Mouse (Mus musculus): ENCODE data around the gene Mtap. TPM values are rescaled to one million over a fixed set of nuclear protein-coding genes. Genes with fewer than 3 reads are reported as not detected.

Mtap gene
- polyA plus RNA-seq, 1 experiment from 2014 or later = 29.1 TPM

- 94% methylated on average over 3 of the region's 3 CpGs for WGBS
- Histone ChIP-seq H3K36me3 (ENCODE audit: control insufficient read depth, insufficient read depth, low read length) (peaks cover 4% of the 10 kb centered on the region; the same call in 1 of the 2 replicates), H3K4me3 (ENCODE audit: low read length) (no peak overlapping the region), H3K9me3 (ENCODE audit: control insufficient read depth, low read length) (no peaks in the 10 kb centered on the region), H3K27me3 (replicated peaks; ENCODE audit: control insufficient read depth, insufficient read depth, low read length) (no peaks in the 10 kb centered on the region), H3K4me2 (ENCODE audit: low read length) (no peak overlapping the region), H3K9ac (ENCODE audit: low read depth, low read length) (no peak overlapping the region), H3K27ac (ENCODE audit: low read depth, low read length) (no peak overlapping the region), H3K4me1 (ENCODE audit: control insufficient read depth, insufficient read depth, low read depth, low read length) (no peaks in the 10 kb centered on the region)
- ATAC-seq = no peak
Observed at GRCm38 (mm10) chr4:89161389-89161788, 24.5 kb downstream of the Mtap start.

DNA sequence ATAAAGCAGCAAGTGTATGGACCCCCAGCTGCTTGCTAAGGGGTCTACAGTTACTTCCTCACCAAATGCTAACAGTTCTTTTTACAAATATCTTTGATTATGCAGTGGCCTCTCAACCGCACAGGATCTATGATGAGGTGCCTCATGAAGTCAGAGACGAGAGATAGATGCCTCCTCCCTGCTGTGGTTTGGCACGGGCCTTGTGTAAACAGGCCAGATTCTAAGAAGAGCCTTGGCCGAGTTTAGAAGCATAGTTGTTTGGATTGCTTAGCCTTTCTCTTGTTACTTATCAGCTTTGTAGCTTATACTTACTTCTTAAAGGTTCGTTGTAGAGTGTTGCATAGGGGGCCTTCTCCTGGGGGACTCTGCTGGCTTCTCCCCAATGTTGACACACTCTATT, 25.6 kb downstream of the Mtap start:
- no peak for ATAC-seq
- WGBS = 82% methylated on average over 5 of the region's 5 CpGs
- H3K9me3 ChIP-seq (ENCODE audit: control insufficient read depth, low read length) = no peaks in the 10 kb centered on the region
- H3K9ac ChIP-seq (ENCODE audit: low read depth, low read length) = no peak overlapping the region
- no peaks in the 10 kb centered on the region for H3K36me3 ChIP-seq (ENCODE audit: control insufficient read depth, insufficient read depth, low read length)
- no peak overlapping the region for H3K27ac ChIP-seq (ENCODE audit: low read depth, low read length)
- H3K4me2 ChIP-seq (ENCODE audit: low read length) = no peak overlapping the region
- H3K4me1 ChIP-seq (ENCODE audit: control insufficient read depth, insufficient read depth, low read depth, low read length) = no peaks in the 10 kb centered on the region
- no peak overlapping the region for H3K4me3 ChIP-seq (ENCODE audit: low read length)
- H3K27me3 ChIP-seq (replicated peaks; ENCODE audit: control insufficient read depth, insufficient read depth, low read length) = no peaks in the 10 kb centered on the region

- Histone ChIP-seq H3K9me3 (ENCODE audit: control insufficient read depth, low read length) (no peaks in the 10 kb centered on the region), H3K27me3 (replicated peaks; ENCODE audit: control insufficient read depth, insufficient read depth, low read length) (no peaks in the 10 kb centered on the region), H3K27ac (ENCODE audit: low read depth, low read length) (no peak overlapping the region), H3K36me3 (ENCODE audit: control insufficient read depth, insufficient read depth, low read length) (no peaks in the 10 kb centered on the region), H3K4me3 (ENCODE audit: low read length) (no peak overlapping the region), H3K4me1 (ENCODE audit: control insufficient read depth, insufficient read depth, low read depth, low read length) (no peaks in the 10 kb centered on the region), H3K4me2 (ENCODE audit: low read length) (no peak overlapping the region), H3K9ac (ENCODE audit: low read depth, low read length) (no peak overlapping the region)
- WGBS = 94% methylated on average over 8 of the region's 8 CpGs
- ATAC-seq = no peak
Observed at GRCm38 (mm10) chr4:89163613-89164012, 26.7 kb downstream of the Mtap start.

DNA sequence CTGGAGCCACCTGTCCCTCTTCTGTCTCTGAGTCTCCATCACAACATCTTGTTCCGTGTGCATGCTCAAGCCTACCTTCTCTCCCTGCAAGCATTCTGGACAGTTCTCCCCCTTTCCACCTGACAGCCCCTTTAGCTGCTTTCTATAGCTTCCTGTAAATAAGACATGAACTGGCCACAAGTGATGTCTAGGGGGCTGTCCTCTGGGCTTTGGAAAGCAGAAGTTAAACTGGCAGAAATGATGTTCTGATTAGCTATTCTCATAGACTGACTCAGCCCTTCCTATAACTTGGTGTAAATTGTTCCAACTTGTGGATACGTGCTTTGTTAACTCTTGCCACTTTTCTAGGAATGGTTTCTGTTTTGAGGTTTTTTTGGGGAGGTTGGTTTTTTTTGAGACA, 27.8 kb downstream of the Mtap start:
- 90% methylated on average over 2 of the region's 2 CpGs for WGBS
- Histone ChIP-seq H3K9me3 (ENCODE audit: control insufficient read depth, low read length) (no peaks in the 10 kb centered on the region), H3K36me3 (ENCODE audit: control insufficient read depth, insufficient read depth, low read length) (no peaks in the 10 kb centered on the region), H3K4me1 (ENCODE audit: control insufficient read depth, insufficient read depth, low read depth, low read length) (no peaks in the 10 kb centered on the region), H3K27me3 (replicated peaks; ENCODE audit: control insufficient read depth, insufficient read depth, low read length) (no peaks in the 10 kb centered on the region), H3K9ac (ENCODE audit: low read depth, low read length) (no peak overlapping the region), H3K4me3 (ENCODE audit: low read length) (no peak overlapping the region), H3K4me2 (ENCODE audit: low read length) (no peak overlapping the region), H3K27ac (ENCODE audit: low read depth, low read length) (no peak overlapping the region)
- ATAC-seq = no peak

DNA sequence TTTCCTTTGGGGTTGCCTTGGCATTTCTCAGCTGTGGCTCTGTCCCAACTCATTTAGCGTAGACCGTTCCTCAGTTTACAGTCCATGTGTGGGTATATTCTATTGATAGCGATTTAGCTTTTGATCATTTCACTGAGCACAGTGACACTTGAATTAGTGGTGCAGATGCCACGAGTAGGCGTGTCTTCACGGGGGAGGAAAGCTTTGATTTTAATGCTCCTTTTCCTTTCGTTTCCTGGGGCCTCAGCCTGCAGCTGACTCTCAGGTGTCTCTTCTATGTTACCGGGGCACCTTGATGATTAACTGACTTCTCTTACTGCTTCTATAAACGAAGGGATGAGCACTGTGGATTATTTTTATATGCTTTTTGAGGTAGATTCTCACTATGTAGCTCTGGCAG, 32.0 kb downstream of the Mtap start:
- Histone ChIP-seq H3K4me2 (ENCODE audit: low read length) (no peak overlapping the region), H3K9ac (ENCODE audit: low read depth, low read length) (no peak overlapping the region), H3K36me3 (ENCODE audit: control insufficient read depth, insufficient read depth, low read length) (peaks cover 12% of the 10 kb centered on the region; the same call in 1 of the 2 replicates), H3K9me3 (ENCODE audit: control insufficient read depth, low read length) (no peaks in the 10 kb centered on the region), H3K4me1 (ENCODE audit: control insufficient read depth, insufficient read depth, low read depth, low read length) (no peaks in the 10 kb centered on the region), H3K27me3 (replicated peaks; ENCODE audit: control insufficient read depth, insufficient read depth, low read length) (no peaks in the 10 kb centered on the region), H3K4me3 (ENCODE audit: low read length) (no peak overlapping the region), H3K27ac (ENCODE audit: low read depth, low read length) (no peak overlapping the region)
- WGBS = 97% methylated on average over 9 of the region's 9 CpGs
- no peak for ATAC-seq

DNA sequence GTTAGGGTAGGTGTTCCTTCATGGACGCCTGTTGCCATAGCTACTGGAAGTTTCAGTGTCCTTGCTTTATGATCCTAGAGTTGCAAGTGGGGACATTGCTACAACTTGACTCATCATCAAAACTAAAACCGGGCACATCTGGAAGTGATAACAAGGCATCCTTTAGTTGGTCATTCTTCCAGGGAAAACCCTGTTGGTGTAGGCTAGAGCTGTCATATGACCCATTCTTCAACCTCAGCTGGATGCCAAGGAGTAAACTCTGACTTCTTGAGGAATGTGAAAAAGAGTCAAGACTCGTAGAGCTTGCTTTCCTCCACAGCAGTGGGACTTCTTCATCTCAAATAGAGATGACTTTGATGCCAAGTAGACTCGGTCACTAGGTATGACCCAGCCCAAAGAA, 32.8 kb downstream of the Mtap start:
- WGBS = 83% methylated on average over 4 of the region's 4 CpGs
- no peak overlapping the region for H3K4me2 ChIP-seq (ENCODE audit: low read length)

GRCm38 (mm10) chr4:89170931-89171330, 34.0 kb downstream of the Mtap start:
- Histone ChIP-seq H3K27ac (ENCODE audit: low read depth, low read length) (no peak overlapping the region), H3K4me3 (ENCODE audit: low read length) (no peak overlapping the region), H3K9ac (ENCODE audit: low read depth, low read length) (no peak overlapping the region), H3K27me3 (replicated peaks; ENCODE audit: control insufficient read depth, insufficient read depth, low read length) (no peaks in the 10 kb centered on the region), H3K4me1 (ENCODE audit: control insufficient read depth, insufficient read depth, low read depth, low read length) (no peaks in the 10 kb centered on the region), H3K36me3 (ENCODE audit: control insufficient read depth, insufficient read depth, low read length) (peaks cover 21% of the 10 kb centered on the region; the same call in 1 of the 2 replicates), H3K4me2 (ENCODE audit: low read length) (no peak overlapping the region), H3K9me3 (ENCODE audit: control insufficient read depth, low read length) (no peaks in the 10 kb centered on the region)
- WGBS = 97% methylated on average over 6 of the region's 6 CpGs
- no peak for ATAC-seq

More for the DNA sequence above, 32.8 kb downstream of the Mtap start:
- no peaks in the 10 kb centered on the region for H3K4me1 ChIP-seq (ENCODE audit: control insufficient read depth, insufficient read depth, low read depth, low read length)
- H3K4me3 ChIP-seq (ENCODE audit: low read length) = no peak overlapping the region
- ATAC-seq = no peak
- H3K27me3 ChIP-seq (replicated peaks; ENCODE audit: control insufficient read depth, insufficient read depth, low read length) = no peaks in the 10 kb centered on the region
- no peak overlapping the region for H3K9ac ChIP-seq (ENCODE audit: low read depth, low read length)
- H3K27ac ChIP-seq (ENCODE audit: low read depth, low read length) = no peak overlapping the region
- no peaks in the 10 kb centered on the region for H3K9me3 ChIP-seq (ENCODE audit: control insufficient read depth, low read length)
- peaks cover 17% of the 10 kb centered on the region; the same call in 1 of the 2 replicates for H3K36me3 ChIP-seq (ENCODE audit: control insufficient read depth, insufficient read depth, low read length)

- no peak overlapping the region for H3K9ac ChIP-seq (ENCODE audit: low read depth, low read length)
- ATAC-seq = no peak
- 94% methylated on average over 14 of the region's 14 CpGs for WGBS
- no peaks in the 10 kb centered on the region for H3K9me3 ChIP-seq (ENCODE audit: control insufficient read depth, low read length)
- no peaks in the 10 kb centered on the region for H3K4me1 ChIP-seq (ENCODE audit: control insufficient read depth, insufficient read depth, low read depth, low read length)
- no peak overlapping the region for H3K4me2 ChIP-seq (ENCODE audit: low read length)
- H3K4me3 ChIP-seq (ENCODE audit: low read length) = no peak overlapping the region
- peaks cover 25% of the 10 kb centered on the region; the same call in 1 of the 2 replicates for H3K36me3 ChIP-seq (ENCODE audit: control insufficient read depth, insufficient read depth, low read length)
- no peak overlapping the region for H3K27ac ChIP-seq (ENCODE audit: low read depth, low read length)
- H3K27me3 ChIP-seq (replicated peaks; ENCODE audit: control insufficient read depth, insufficient read depth, low read length) = no peaks in the 10 kb centered on the region
Observed at GRCm38 (mm10) chr4:89172873-89173605, 36.1 kb downstream of the Mtap start.

DNA sequence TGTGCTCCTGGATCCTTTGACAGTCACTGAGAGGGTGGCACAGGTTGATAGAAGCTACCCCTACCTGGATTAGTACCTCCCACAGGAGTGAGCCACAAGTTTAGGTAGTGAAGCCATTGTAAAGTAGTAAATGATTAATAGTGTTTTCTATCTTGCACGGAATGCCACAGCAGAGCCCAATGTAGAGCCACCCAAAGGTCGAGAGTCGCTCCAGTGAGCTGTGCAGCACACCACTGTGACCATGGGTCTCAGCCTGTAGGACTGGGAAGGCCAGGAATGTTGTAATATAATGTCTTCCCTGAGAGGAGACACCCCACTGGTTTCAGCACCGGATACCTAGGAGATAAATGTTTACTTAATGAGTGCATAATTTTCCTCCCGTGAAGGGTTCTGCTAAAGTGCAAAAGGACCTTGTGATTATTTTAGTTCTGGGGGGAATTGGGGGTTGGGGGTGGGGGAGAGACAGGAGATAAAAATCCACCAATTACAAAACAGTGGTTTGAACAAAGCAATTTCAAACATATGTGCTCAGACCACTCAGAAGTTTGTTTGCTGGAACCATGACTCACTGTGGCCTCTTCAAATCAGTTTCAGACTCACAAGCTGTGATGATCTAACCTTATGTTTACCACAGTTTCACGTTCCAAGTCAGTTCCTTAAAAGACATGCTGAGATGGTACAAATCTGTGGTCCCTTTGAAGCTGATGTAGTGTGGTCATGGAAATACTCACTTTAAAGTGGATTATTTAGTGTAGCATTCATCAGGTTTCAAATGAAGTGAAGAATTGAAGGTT, 40.8 kb downstream of the Mtap start:
- Histone ChIP-seq H3K27ac (ENCODE audit: low read depth, low read length) (no peak overlapping the region), H3K4me3 (ENCODE audit: low read length) (no peak overlapping the region), H3K9ac (ENCODE audit: low read depth, low read length) (no peak overlapping the region), H3K4me1 (ENCODE audit: control insufficient read depth, insufficient read depth, low read depth, low read length) (no peaks in the 10 kb centered on the region), H3K36me3 (ENCODE audit: control insufficient read depth, insufficient read depth, low read length) (peaks cover 26% of the 10 kb centered on the region), H3K4me2 (ENCODE audit: low read length) (no peak overlapping the region), H3K9me3 (ENCODE audit: control insufficient read depth, low read length) (no peaks in the 10 kb centered on the region), H3K27me3 (replicated peaks; ENCODE audit: control insufficient read depth, insufficient read depth, low read length) (no peaks in the 10 kb centered on the region)
- no peak for ATAC-seq
- WGBS = 69% methylated on average over 6 of the region's 6 CpGs

All from hindbrain, embryonic 16.5 days (tissue).